Mouse (Mus musculus) cerebellum, adult 2 months (tissue): Measurements from ENCODE around the gene Sae1. TPM values are rescaled to one million over a fixed set of nuclear protein-coding genes. Genes with fewer than 3 reads are reported as not detected.

Experiments
- DNase-seq, 2 experiments: peaks; one replicate each; pipeline ENCODE4 v3.0.0; 2021
- H3K27ac ChIP-seq: fragments of 200-500 bp; 2 replicates; pipeline ENCODE4 v1.5.1; 2012; ENCODE audit warnings: low read length, control low read depth, inconsistent platforms; ENCODE audit not compliant: insufficient read depth
- H3K27me3 ChIP-seq: fragments of 200-500 bp; 2 replicates; pipeline ENCODE4 v1.6.1; 2012; ENCODE audit warnings: inconsistent platforms, mild to moderate bottlenecking, low read length, moderate library complexity; ENCODE audit not compliant: control insufficient read depth, insufficient read depth
- H3K4me1 ChIP-seq: fragments of 200-500 bp; 2 replicates; pipeline ENCODE4 v1.6.1; 2011; ENCODE audit warnings: low read length; ENCODE audit not compliant: control insufficient read depth, insufficient read depth
- H3K4me3 ChIP-seq: fragments of 200-500 bp; replicated peaks from 2 replicates; pipeline ENCODE3; 2011; ENCODE audit warnings: mild to moderate bottlenecking, low read depth, low read length, control low read depth; ENCODE audit not compliant: insufficient read depth
- CTCF ChIP-seq: fragments of 200-500 bp; IDR thresholded peaks from 2 replicates; pipeline ENCODE4 v1.5.1; 2011; ENCODE audit warnings: low read depth, mild to moderate bottlenecking, control low read depth, low read length, moderate library complexity, borderline replicate concordance; ENCODE audit not compliant: insufficient read depth
- POLR2A ChIP-seq: fragments of 200-500 bp; IDR thresholded peaks from 2 replicates; pipeline ENCODE4 v1.6.1; 2011; ENCODE audit warnings: low read length, control low read depth, borderline replicate concordance; ENCODE audit not compliant: insufficient read depth
- WGBS: fragments of 180-500 bp; shearing (Covaris S2); methylation state at CpG from one replicate; pipeline ENCODE4 v1.1.7; 2018; 5-methylcytosine and 5-hydroxymethylcytosine counted together
- polyA plus RNA-seq: library from polyadenylated mRNA; depleted of rRNA; stranded (reverse); fragments of >200 nt; gene quantifications from 2 replicates; pipeline ENCODE4 v1.2.3, GENCODE M21; 2012

Gene Sae1
- polyA plus RNA-seq, 1 experiment, result 84.0 TPM

DNA sequence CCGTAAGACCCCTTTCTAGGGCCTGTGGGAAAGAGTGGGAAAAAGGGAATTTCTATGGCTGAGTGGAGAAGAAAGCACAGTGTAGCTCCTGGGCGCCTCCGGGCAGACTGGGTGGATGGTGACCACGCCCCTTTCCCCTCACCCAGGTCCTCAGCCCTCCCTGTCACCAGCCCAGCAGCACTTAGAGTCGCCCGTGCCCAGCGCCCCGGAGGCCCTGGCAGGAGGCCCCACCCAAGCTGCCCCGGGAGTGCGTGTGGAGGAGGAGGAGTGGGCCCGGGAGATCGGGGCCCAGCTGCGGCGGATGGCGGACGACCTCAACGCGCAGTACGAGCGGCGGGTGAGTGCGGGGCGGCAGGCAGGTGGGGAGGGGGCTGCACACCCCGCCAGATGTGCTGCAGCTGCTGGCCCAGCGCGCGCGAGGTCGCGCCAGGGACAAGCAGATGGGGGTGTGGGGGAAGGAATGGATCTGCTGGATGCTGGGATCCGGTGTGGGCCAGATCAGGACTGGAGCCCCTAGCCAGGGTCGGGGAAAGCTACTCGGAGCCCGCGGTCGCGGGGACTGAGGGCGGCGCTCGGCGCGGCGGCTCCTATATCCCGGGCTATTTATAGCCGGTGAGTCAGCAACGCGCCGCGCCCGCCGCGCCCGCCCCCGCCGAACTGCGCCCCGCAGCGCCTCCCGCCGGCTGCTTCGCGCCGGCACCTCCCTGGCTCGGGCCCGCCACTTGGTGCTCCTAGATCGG, 74.0 kb downstream of the Sae1 start:
- peak in 1 of 2 experiments; percentile 85 for DNase-seq
- H3K4me3 ChIP-seq, result peak overlapping the region; percentile 65
- H3K4me1 ChIP-seq, result peaks cover 10% of the 10 kb centered on the region
- TF ChIP-seq CTCF, result no peak
- peak; percentile 96 for TF ChIP-seq POLR2A
- no peaks in the 10 kb centered on the region for H3K27me3 ChIP-seq
- WGBS, result 1% methylated on average over 58 of the region's 66 CpGs
- peak overlapping the region; percentile 89 for H3K27ac ChIP-seq

DNA sequence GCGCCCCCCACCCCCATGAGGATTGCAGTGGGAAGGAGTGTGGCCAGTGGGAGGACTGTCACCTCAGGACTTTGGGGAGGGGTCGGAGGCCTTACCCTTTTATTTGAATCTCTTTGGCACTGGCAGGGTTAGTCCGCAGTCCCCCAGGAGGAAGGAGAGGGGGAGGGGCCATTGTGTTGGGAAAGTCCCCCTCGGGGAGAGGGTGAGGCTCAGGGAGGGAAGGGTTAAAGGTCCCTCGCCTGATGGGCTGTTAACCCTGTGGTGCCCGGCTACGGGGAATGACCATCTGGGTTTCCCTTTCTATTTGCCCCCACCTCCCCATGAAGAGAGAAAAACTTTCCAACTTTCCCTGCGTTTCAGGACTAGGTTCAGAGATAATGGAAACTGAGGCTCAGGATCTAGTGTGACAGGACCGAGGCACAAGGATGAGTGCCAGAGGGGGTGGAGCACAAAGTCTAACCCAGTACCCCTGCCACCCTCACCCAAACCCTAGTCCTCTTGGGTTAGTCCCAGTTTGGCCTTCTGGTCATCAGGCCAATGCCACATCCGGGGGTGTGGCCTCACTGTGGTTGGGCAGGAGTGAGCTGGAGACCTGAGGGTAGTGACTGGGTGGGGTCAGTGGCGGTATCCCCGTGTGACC, 74.8 kb downstream of the Sae1 start:
- Histone ChIP-seq H3K27me3 (no peaks in the 10 kb centered on the region), H3K27ac (peak overlapping the region; percentile 89), H3K4me3 (peak overlapping the region; percentile 25), H3K4me1 (peaks cover 11% of the 10 kb centered on the region)
- WGBS, result 6% methylated on average over 12 of the region's 12 CpGs
- TF ChIP-seq POLR2A (no peak), CTCF (no peak)
- DNase-seq, result peak; percentile 51 to 55

- H3K4me1 ChIP-seq, result peaks cover 11% of the 10 kb centered on the region
- DNase-seq, result peak; percentile 39 to 59
- WGBS, result under 1% methylated on average over 47 of the region's 49 CpGs
- TF ChIP-seq CTCF (no peak), POLR2A (no peak)
- peak overlapping the region; percentile 15; the same call in 1 of the 2 replicates for H3K27ac ChIP-seq
- peak overlapping the region; percentile 76 for H3K4me3 ChIP-seq
- H3K27me3 ChIP-seq, result no peaks in the 10 kb centered on the region
Measured at GRCm38 (mm10) chr7:16312011-16312671, 75.5 kb downstream of the Sae1 start.

- Histone ChIP-seq H3K4me3 (peak overlapping the region; percentile 76), H3K27ac (peak overlapping the region; percentile 42; the same call in 1 of the 2 replicates), H3K4me1 (peaks cover 11% of the 10 kb centered on the region), H3K27me3 (no peaks in the 10 kb centered on the region)
- DNase-seq, result no peak
- WGBS, result 2% methylated on average over 14 of the region's 14 CpGs
- TF ChIP-seq CTCF, result no peak
- no peak for TF ChIP-seq POLR2A
Measured at GRCm38 (mm10) chr7:16311453-16312004, 76.1 kb downstream of the Sae1 start.

GRCm38 (mm10) chr7:16310521-16311452, 76.8 kb downstream of the Sae1 start:
- under 1% methylated on average over 31 of the region's 31 CpGs for WGBS
- peak; percentile 64 to 66 for DNase-seq
- peaks cover 11% of the 10 kb centered on the region for H3K4me1 ChIP-seq
- H3K27ac ChIP-seq, result peak overlapping the region; percentile 67
- H3K4me3 ChIP-seq, result peak overlapping the region; percentile 76
- no peak for TF ChIP-seq POLR2A
- TF ChIP-seq CTCF, result no peak
- no peaks in the 10 kb centered on the region for H3K27me3 ChIP-seq

GRCm38 (mm10) chr7:16310020-16310520, 77.5 kb downstream of the Sae1 start:
- DNase-seq, result peak; percentile 87 to 92
- TF ChIP-seq POLR2A, result peak; percentile 47; the same call in 1 of the 2 replicates
- peak; percentile 63 for TF ChIP-seq CTCF
- peak overlapping the region; percentile 91 for H3K4me3 ChIP-seq
- H3K4me1 ChIP-seq, result peaks cover 11% of the 10 kb centered on the region
- H3K27ac ChIP-seq, result peak overlapping the region; percentile 70
- H3K27me3 ChIP-seq, result no peaks in the 10 kb centered on the region
- WGBS, result 2% methylated on average over 56 of the region's 56 CpGs
